Mouse (Mus musculus) cerebellum, postnatal 10 days (tissue): ENCODE results near the gene Asic2.

Experiments used
- DNase-seq, 2 experiments: peaks; one replicate each; pipeline ENCODE4 v3.0.0; 2021; ENCODE audit warnings: mixed read lengths in 2 of 2

The Asic2 gene

DNA sequence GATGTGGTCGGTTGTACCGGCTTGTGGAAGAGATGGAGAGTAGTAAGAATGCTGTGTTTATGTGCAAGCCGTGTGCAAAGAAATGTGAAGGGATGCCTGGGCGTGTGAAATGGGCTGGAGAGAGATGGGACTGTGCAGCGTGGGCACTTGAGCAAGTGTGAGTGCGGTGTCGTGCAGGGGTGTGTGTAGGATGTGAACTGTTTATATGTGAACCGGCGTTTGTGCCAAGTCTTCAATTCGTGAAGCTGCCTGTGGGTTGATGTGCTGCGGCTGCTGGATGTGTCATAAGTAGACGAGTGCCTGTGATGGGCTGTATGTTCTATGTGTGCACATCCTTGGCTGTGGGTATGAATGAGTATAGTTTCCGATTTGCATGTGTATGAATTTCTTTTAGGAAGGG, 814.4 kb downstream of the Asic2 start:
- no peak for DNase-seq

DNA sequence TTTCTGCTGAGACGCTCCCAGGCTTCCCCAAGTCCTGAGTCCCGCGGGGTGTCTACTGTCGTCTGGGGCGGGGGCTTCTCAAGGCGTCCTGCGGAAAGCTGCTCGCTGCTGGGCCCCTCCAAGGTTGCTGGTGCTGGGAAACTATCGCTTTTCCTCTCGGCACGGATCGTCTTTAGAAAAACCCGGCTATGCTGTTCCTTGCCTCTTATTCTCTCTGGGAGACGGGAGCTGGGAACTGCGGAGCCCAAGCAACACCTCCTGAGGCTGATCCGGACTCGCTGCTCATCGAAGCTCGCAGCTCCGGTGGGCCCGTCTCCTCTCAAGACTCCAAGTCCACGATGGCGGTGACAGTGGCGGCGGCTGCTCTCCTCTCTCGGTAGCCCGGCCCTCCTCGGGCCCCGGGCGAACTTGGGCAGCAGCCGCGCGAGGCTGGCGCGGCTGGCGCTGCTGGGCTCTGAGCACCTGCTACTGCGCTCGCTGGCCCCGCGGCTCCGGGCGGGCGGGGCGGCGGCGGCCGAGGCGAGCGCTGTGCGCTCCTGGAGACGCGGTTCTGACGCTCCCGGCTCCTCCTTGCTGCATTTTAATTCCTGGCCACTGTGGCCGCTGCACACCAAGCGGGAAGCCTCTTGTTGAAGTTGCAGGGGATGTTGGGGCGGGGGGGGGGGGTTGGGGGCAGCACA, 815.0 kb downstream of the Asic2 start:
- peak; percentile 80 for DNase-seq

DNA sequence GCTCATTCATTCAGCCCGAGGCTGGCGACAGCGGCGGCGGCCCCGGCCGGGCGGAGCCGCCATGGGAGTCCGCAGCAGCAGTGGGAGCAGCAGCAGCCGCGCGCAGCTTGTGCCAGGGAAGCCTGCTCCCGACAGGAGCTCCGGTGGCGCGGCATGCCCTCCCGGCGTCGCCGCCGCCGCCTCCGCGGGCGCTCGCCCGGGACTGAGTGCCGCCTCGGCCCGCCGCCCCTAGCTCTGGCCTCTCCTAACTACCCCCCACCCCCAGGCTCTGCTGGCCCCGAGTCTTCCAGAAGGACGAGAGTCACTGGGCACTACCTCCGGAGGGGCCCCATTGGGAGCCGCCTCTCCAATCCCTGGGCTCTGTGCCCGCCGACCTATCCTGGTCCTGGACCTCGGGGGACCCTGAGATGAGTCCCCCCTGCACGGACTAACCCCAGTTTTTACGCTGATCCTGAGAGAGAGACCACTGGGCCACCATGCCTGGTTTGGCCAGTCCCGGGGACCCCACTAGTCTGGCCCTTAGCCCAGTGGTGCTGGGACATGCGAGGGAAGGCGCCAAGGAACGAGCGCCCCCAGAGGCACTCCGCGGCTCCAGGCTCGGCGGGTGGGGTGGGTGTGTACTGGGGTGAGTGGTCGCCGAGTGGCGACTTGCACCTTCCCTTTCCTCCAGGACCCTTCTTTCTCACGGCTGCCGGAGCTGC, 815.6 kb downstream of the Asic2 start:
- peak; percentile 92 to 93 for DNase-seq

DNA sequence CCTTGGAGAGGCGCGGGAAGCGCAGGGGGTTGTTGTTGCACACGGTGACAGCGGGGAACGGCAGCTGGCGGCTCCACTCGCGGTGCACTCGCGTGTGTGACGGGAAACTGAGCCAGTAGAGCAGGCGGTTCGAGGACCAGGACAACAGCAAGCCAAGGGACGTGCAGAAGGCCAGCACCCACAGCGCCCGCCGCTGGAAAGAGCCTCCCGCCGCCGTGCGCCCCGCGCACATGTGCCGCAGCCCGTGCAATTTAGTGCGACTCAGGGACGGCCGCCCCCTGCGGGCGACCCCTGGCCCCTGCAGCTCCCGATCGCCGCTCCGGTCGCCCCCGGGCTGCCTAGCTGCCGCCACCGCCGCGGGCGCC, 816.3 kb downstream of the Asic2 start:
- peak; percentile 81 for DNase-seq

DNA sequence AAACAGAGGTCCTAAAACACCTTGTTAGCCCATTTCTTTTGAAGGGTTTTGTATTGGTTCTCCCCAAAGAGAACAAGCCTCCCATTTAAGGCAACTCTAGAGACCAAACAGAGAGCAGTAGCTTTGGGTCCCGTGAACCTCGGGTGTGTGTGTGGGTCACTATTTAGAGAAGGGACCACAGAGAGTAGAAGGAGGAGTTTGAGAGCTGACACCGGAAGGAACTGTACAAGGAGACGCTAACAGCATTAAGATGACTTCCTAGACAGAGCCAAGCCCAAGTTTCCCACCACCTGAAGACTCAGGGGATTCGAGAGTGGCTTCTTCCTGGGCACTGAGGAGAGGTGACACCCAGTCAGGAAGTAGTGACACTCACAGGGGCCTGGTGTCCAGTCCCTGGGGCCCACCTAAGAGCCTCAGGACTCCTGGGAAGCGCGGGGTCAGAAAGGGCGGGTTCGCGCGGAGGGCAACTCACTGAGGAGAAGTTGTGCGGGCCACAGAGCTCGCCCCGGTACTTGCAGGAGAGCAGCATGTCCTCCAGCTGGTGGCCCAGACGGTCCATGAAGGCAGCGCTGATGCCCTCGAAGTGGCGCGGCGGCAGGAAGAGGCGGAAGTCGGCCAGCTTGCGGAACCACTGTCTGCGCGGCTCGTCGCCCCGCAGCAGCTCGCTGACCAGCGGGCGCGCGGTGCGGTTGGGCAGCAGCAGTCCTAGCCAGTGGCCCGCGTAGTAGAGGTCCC, 816.8 kb downstream of the Asic2 start:
- peak; percentile 64 to 70 for DNase-seq

DNA sequence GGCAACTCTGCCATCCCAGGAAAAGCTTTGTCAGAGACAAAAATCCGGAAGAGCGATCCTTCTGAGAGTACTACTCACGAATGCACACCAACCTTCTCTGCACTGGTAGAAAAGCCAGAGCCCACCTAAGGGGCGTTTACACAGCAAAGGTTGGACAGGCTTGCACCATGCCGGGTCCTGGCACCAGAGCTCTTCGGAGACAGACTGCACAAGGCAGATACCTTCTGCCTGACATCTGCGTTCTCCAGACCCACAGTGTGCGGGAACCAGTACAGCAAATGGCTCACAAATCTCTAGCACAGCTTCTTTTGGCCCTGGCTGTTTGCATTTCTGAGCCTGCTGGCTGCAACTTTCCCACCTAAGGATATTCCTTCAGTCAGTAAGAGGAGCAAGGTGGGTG, 817.6 kb downstream of the Asic2 start:
- DNase-seq, result peak; percentile 91 to 95

DNA sequence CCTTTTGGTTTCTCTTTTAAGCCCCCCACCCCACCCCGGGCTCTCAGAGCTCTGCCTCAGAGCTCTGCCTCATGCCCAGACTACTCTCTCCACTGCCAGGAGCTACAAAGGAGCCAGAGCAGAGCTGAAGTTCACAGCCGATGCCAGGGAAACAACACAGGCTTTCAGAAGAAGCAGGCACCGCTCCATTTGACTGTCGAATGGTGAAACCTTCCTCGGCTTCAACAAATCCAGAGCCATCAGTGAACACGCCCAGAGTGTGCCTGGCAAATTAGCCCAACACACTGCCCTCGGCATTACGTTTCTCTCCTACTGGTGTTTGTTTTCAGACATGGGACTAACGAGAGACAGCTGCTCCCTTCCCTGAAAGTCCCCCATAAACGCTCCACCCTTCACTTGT, 819.8 kb downstream of the Asic2 start:
- peak; percentile 84 to 86 for DNase-seq

DNA sequence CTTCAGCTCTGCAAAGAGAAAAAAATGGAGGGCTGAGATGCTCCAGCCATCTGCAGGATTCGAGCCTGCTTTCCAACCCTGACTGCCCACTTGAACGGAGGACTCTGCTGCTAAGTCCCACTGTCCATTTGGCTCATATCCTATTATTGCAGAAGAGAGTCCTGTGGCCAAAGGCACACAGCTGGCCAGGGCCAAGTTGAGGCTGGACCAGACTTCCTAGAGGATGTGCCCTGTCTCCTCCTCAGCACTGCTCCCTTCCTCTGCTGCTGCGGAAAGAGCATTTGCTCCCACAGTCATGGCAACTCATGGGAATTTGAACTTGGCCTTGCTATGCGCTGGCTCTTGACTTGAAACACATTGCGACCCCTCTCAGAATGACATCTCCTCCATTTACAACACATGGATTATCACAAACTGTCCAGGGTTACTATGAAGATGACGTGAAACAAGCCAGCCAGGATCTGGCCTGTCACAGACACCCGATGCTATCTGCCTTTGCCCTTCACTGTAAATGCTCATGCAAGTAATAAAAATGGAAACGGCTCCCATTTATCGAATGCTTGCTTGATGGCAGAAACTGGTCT, 821.6 kb downstream of the Asic2 start:
- DNase-seq, result peak; percentile 34 to 36

DNA sequence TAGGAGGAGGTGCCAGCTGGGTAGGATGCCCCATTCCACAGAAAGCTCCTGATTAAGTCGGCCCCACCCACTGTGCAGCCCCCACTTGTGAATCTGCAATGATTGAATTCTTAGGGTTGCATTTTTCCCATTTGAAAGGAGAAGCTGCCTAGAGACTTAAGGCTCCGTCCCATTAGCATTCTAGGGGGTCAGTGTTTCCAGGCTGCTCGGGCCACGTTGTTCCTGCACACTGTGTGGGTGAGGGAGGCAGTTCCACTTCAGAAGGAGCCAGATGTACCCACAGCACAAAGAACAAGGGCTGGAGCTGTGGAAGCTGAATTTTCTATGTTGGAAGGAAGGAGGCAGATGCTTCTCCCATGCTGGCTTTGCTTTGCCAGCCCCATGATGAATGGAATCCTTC, 833.1 kb downstream of the Asic2 start:
- DNase-seq, result no peak

DNA sequence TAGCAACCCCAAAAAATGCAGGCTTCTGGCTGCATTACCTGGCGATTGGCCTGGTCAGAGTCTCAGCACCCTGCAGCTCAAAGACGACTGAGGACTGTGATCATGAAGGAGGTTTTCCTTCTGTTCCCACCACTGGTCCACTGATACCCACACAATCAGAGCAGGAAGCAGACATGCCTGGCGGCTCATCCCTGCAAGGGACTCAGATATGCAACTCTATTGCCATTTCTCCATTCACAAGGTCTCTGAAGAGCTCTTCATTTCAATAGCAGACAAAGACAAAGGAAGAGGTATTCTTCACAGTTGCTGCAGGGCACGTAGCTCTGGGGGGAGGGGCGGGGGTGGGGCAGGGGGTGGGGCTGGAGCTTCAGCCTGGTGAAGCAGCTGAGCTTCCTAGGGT, 834.3 kb downstream of the Asic2 start:
- DNase-seq, result no peak

DNA sequence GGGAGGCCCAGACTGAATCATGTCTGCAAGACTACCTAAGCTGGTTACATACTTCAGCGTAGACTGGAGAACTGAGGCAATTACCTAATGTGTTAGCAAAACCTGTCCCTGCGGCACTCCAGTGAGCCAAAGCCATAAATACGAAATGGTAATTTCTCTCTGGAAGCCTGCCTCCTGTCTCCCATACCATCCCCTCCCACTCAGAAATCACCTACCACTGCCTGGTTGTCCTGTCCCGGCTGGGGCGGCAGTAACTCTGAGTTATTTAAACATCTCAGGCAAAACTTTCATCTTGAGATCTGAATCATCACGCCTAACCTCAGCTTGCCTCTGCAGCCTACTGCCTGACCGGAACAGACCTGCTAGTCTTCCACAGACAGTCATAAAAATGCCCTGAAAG, 835.6 kb downstream of the Asic2 start:
- no peak for DNase-seq

DNA sequence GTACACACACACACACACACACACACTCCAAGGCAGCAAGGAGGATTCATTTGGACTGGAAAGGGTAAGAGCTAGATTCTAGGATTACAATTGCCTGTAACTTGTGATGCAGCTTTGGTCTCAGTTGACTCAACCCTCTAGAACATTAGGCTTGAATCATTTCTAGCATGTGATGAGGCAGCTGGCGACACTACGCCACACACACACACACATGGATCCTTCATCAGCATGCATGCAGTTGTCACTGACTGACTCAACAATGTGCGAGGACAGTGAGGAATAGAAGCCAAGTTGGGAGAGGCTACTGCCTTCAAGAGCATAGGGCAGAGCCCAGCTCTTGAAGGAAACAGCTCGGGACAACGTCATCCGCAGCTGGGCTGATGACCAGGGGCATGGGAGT, 843.9 kb downstream of the Asic2 start:
- DNase-seq, result no peak

DNA sequence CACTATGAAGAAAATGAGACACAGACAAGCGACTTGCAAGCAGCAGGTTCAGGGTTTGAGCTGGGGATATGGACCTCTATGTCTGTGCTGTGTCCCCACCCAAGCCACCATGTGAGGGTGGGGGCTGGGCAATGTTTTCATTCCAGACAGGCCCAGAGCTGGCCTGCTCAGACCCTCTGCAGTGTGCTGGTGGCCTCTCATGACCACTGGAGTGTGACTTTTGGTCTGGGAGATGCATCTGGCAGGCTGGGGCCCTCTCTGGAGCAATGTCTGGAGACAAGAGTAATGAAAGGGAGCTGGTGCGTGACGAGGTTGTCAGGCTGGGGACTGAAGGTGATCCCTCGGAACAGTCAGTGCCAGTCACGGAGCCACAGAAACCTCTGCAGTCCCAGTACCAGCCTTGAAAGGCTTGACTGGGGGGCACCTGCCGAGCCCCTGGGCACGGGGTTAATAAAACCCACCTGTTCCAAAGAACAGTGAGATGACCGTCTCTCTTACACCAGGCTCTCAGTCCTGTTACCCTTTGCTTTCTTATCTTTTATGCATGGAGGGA, 848.2 kb downstream of the Asic2 start:
- DNase-seq, result no peak

DNA sequence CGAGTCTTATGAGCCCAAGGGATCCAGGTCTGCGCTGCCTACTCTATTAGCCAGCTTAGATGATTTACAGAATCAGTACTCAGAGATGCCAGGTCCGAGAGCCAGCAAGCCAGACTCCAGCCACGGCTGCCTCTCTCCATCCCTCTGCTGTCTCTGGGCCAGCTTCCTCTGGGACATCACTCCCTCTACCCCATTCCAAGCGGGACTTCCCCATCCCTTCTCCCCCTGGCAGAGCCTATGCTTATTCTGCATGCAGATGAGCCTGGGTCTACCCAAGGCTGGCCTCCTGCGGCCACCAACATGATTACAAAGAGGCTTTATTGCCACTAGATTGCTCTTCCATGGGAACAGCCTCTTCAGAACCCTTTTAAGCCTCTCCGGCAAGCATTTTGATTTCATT, 850.2 kb downstream of the Asic2 start:
- DNase-seq, result peak; percentile 63 to 75

DNA sequence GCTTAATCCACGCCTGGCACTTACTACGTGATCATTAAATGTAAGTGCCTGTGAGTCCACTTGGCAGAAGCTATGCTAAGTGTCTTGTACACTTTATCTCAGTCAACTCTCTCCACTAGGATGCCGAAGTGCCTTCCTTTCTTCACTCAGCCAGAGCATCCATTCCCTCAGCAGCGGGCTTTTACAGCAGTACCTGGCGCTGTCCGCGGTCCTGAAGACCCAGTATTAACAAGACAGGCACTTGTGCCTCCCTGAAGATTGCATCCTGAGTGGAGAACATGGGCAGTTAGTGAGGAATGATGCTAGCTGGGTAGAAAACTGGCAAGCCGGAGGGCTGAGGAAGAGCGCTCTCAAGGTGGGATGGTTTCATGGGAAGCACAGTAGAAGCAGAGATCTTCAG, 852.6 kb downstream of the Asic2 start:
- DNase-seq, result peak in 1 of 2 experiments; percentile 39

DNA sequence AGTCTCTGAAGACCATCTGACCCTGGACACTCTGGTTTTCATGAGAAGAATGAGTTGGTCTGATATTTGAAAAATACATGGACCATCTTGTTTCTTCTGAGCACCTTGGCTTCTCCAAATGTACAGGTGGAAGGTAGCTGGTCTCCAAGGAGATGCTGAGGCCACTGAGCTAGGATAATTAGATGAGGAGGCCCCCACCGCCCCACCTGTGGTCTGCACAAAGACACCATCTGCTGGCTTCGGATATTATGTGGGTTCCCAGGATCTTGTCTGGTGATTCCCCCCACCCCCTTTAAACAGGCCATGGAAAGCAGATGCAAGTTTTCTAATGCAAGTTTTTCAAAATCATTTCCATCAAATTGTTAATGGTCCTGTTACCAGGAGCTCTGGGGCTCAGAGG, 856.6 kb downstream of the Asic2 start:
- DNase-seq, result peak; percentile 70 to 77

DNA sequence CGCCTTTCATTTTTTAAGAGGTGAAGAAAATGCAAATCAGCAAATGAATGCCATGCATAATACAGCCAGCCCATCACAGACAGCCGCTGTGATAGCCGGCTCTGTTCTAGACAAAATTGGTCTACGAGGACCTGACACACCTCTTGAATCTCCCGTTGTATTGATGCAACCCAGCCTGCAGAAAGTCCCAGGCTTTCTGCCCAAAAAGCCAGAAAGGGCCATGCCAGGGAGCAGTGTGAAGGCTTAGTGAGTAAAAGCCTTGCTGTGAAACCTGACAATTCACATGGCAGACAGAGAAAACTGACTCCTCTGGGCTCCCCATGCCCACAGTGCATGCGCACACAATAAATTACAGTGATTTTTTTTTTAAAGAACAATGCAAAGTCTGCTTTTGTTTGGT, 858.2 kb downstream of the Asic2 start:
- peak; percentile 59 to 63 for DNase-seq

DNA sequence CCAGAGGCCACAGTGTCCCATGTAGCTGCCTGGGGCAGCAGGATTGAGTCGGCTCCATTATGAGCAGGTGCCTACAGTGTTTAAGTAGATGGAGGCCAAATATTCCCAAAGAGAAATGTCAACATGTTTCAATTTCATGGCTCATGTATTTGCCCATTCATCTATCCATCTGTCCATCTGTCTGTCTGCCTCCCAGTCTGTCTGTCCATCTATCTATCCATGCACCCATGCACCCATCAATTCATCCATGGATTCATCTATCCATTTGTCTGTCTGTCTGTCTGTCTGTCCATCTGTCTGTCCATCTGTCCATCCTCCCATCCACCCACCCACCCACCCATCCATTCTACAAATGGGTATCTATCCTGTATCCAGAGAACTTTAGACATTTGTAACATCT, 861.3 kb downstream of the Asic2 start:
- DNase-seq, result peak; percentile 53 to 54

DNA sequence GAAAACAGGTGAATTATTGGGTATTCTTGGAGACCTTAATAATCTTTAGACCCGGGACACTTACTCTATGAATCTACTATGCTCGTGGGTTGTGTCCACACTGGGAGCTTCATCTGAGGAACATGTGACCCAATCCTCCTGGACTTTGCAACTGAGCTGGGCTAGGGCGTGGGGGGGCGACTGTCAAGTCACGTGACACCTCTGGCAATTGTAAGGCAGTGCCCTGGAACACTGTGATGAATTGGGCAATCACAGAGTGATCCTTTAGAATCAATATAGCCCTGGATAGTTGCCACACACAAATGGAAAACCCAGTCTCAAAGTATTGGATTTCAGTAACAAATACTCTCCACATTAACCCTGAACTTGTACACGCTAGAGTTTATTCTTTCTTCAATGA, 867.4 kb downstream of the Asic2 start:
- no peak for DNase-seq

DNA sequence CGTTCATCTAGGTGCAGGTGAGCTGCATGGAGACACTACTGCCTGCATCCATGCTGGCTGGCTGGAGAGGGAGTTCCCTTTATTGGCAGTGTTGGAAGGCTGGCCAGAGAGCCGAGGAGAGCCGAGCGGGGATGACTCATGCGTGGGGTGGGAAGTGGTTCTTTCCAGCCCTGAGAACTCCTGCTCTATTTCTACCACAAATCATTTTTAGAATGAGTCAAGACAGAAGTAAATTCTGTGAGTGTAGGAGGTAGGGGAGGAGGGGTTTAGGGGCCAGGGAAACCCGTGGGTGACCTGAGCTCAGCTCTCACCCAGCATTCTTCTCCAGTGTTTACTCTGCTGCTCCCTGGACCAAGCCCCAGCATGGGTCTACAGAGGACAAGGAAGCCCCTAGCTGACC, 872.2 kb downstream of the Asic2 start:
- DNase-seq, result peak in 1 of 2 experiments; percentile 49

DNA sequence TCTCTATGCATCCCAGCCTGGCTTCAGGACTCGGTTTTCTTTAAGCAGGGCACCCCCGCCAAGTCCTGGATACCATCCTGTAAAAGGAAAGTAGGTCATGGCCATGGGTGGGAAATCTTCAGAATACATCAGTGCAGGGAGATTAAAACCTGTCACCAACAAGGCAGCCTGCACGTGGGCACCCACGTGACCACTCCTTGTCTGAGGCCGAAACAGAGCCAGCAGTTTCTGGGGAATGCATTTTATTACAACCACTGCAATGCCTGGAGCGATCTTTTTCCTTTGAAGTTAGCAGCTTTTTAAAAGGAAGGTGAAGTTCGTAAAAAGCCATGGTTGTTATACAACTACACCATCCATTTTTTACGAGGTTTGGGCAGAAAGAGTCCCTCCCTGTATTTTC, 873.7 kb downstream of the Asic2 start:
- DNase-seq, result peak; percentile 72 to 74

DNA sequence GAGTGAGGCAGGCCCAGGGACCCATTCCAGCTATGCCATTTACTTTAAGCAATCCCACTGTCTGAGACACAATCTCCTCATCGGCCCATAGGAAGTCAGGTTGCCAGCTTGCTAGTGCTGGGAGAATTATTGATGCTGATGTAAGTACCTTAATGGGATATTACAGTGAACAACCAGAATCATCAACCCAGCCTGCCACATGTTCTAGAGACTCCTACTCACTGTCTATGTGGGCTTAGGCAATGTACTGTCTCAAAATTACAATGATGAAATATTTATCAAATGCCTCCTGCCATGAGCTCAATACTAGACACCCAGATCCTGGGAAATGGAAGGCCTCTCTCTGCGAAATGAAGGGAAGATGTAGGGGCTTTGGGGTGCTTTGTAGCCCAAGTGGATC, 876.1 kb downstream of the Asic2 start:
- no peak for DNase-seq

DNA sequence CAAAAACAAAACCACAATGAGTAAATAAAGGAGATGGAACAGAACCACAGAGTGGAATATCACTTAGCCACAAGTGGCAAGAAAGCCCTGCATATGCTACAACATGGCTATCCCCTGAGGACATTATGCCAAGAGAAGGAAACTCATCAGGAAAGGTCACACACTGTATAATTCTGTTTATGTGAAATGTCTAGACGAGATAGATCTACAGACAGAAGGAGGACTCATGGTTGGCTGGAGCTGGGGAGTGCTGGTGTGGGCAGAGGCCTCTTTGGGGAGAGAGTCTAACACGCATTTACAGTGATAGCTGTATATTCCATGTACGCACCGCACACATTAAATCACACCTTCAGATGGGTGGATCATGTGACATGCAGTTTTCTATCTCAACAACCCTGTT, 884.4 kb downstream of the Asic2 start:
- no peak for DNase-seq
